Mouse (Mus musculus): ENCODE measurements at regions not wholly inside any gene's neighbourhood (a gene's known extent, or its start where the extent isn't known, plus 50 kb on each side); places are given as distances from the start of the nearest gene placed in this dataset.

DNA sequence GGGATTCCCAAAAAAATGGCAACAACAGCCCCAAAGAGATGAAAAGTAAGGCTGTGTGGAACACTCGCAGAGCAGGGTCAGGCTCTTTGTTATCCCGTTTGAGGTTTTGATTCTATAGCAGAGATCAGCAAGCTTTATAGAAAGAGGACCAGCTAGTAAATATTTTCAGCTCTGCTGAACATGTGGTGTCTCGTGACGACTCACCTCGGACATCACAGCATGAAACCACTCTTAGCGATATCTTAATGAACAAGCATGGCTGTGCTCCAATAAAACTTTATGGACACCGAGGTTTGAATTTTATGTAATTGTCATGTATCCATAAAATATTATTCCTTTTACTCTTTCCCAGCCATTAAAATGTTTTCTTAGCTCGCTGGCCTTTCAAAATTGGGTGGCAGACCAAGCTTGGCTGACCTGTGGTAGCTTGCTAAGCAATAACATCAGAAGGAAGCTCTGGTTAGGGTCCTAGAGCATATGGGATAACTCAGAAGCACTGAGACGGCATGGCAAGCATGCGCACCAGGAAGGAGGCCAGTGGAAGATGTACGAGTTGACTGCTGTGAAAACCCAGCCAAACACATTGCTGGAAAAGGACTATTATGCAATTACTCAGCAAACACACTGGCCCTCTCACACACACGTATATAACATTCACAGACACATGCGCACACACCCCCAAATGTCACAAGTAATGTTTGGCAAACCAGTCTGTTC lies 81.4 kb upstream of the Gm12728 start:
- TF ChIP-seq POLR2A (IDR thresholded peaks at IDR 0.05; ENCODE audit: insufficient read depth, low read length) (no peak), CTCF (IDR thresholded peaks at IDR 0.05; ENCODE audit: low read depth, low read length) (no peak), EP300 (IDR thresholded peaks at IDR 0.05; ENCODE audit: insufficient read depth, low read depth, low read length) (no peak)

Measured in ES-Bruce4 (cell line).